Mouse (Mus musculus) olfactory bulb, adult 2 months (tissue): Measurements from ENCODE around the gene Chst15.

Experiments
- CTCF ChIP-seq: fragments of 200-500 bp; IDR thresholded peaks from 2 replicates; pipeline ENCODE4 v1.5.1; 2012; ENCODE audit warnings: low read depth, mild to moderate bottlenecking, low read length, moderate library complexity; ENCODE audit not compliant: insufficient read depth
- POLR2A ChIP-seq: fragments of 200-500 bp; IDR thresholded peaks from 2 replicates; pipeline ENCODE4 v1.6.1; 2012; ENCODE audit warnings: mild to moderate bottlenecking, low read depth, low read length, moderate library complexity; ENCODE audit not compliant: insufficient read depth

DNA sequence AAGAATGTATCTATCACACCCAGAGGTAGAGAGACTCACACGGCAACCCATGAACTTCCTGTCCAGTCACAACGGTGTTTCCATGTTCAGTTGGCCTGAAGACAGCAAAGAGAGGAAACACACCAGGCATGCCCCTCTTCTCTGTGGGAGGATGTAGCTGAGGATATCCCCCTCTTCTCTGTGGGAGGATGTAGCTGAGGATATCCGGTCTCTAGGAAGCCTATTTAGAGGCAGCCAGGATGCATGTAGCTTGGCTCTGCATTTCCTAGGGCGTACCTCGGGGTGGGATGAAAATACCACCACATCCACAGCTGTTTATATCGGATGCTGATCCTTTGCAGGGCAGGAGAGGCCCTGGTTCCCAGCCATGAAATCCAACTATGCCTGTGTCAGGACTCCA is 71.3 kb downstream of the Chst15 start:
- TF ChIP-seq POLR2A: no peak
- no peak for TF ChIP-seq CTCF
